25 mouse cellular contexts compared by ENCODE assay signal in genomic region chr4:13192202-13192601, GRCm38 (mm10).
DNase-seq lines count a peak whose midpoint lies in the region; ATAC-seq and TF ChIP-seq lines count a peak whose summit lies in the region.
"Had no signal": no experiment of that assay in that cellular context is flagged by ENCODE, and none has a peak within 500 bp of the region (broad histone marks: within the 10 kb centered on the region; RNA-seq: fewer than 3 reads in every experiment).

No protein-coding gene starts in this region.

- peaks cover 9% of the 10 kb centered on the region; the same call in 1 of the 2 replicates for H3K4me1 ChIP-seq in cerebellum, adult 2 months (ENCODE audit: control insufficient read depth, insufficient read depth, low read length)
- 0 out of 4 replicates have a peak, but pooled peaks cover 0 to 2% of the 10 kb centered on the region in 2 experiments for H3K4me1 ChIP-seq in CH12.LX (ENCODE audit: control insufficient read depth in 1 of 2, insufficient read depth in 2 of 2)
- H3K4me1 ChIP-seq in forebrain, embryonic 12.5 days = no peaks in the 10 kb centered on the region
- H3K4me1 ChIP-seq in forebrain, embryonic 10.5 days = no peaks in the 10 kb centered on the region
- no peaks in the 10 kb centered on the region for H3K4me1 ChIP-seq in forebrain, embryonic 13.5 days
- H3K4me1 ChIP-seq: embryonic facial prominence, embryonic 13.5 days; hindbrain, embryonic 13.5 days; limb, embryonic 15.5 days; midbrain, embryonic 15.5 days; neural tube, embryonic 15.5 days had no signal

- H3K9ac ChIP-seq in CH12.LX (ENCODE audit: insufficient read depth, low read depth) = no peak overlapping the region
- no peak overlapping the region for H3K9ac ChIP-seq in forebrain, embryonic 12.5 days
- no peak overlapping the region for H3K9ac ChIP-seq in forebrain, embryonic 13.5 days
- H3K9ac ChIP-seq: embryonic facial prominence, embryonic 13.5 days; hindbrain, embryonic 13.5 days; limb, embryonic 15.5 days; midbrain, embryonic 15.5 days; neural tube, embryonic 15.5 days had no signal

- H3K27me3 ChIP-seq in cerebellum, adult 2 months (ENCODE audit: control insufficient read depth, insufficient read depth, low read length) = no peaks in the 10 kb centered on the region
- no peaks in the 10 kb centered on the region for H3K27me3 ChIP-seq in CH12.LX (replicated peaks)
- H3K27me3 ChIP-seq in forebrain, embryonic 12.5 days = no peaks in the 10 kb centered on the region
- no peaks in the 10 kb centered on the region for H3K27me3 ChIP-seq in forebrain, embryonic 10.5 days (ENCODE audit: poor library complexity, severe bottlenecking)
- no peaks in the 10 kb centered on the region for H3K27me3 ChIP-seq in forebrain, embryonic 13.5 days
- H3K27me3 ChIP-seq: embryonic facial prominence, embryonic 13.5 days; hindbrain, embryonic 13.5 days; limb, embryonic 15.5 days; midbrain, embryonic 15.5 days; neural tube, embryonic 15.5 days; Patski had no signal

- no peak for TF ChIP-seq CTCF in cerebellum, adult 2 months (IDR thresholded peaks at IDR 0.05; ENCODE audit: borderline replicate concordance, insufficient read depth, low read depth, low read length)
- no peak for TF ChIP-seq CTCF in CH12.LX (conservative IDR thresholded peaks at IDR 0.05 in 1 of 2, IDR thresholded peaks at IDR 0.05 in 1 of 2; ENCODE audit: low read depth in 2 of 2, low read length in 2 of 2)

- dilution Hi-C loops in CH12.LX (cut with MboI; ENCODE audit: extremely low pct_ligation_motif_present, extremely low pct_unique_long_range_greater_than_20kb, low sequenced_read_pairs) = no loop called here

- 22% methylated on average over 3 of the region's 3 CpGs for WGBS in cerebellum, adult 2 months
- 89% methylated on average over 3 of the region's 3 CpGs for WGBS in forebrain, embryonic 12.5 days
- 89% methylated on average over 3 of the region's 3 CpGs for WGBS in forebrain, embryonic 10.5 days
- 84% methylated on average over 3 of the region's 3 CpGs for WGBS in forebrain, embryonic 13.5 days

- H3K4me2 ChIP-seq in CH12.LX (ENCODE audit: insufficient read depth, low read depth, poor library complexity, severe bottlenecking) = peak overlapping the region; percentile 24; the same call in 1 of the 2 replicates
- no peak overlapping the region for H3K4me2 ChIP-seq in forebrain, embryonic 12.5 days
- no peak overlapping the region for H3K4me2 ChIP-seq in forebrain, embryonic 13.5 days
- H3K4me2 ChIP-seq: embryonic facial prominence, embryonic 13.5 days; hindbrain, embryonic 13.5 days; limb, embryonic 15.5 days; midbrain, embryonic 15.5 days; neural tube, embryonic 15.5 days had no signal

- TF ChIP-seq EP300 in CH12.LX (IDR thresholded peaks at IDR 0.05; ENCODE audit: low read length) = no peak

- in situ Hi-C loops in CH12.LX (cut with MboI; ENCODE audit: low pct_ligation_motif_present, low pct_unique_long_range_greater_than_20kb, low sequenced_read_pairs) = no loop called here

- H3K9me3 ChIP-seq in CH12.LX (replicated peaks; ENCODE audit: low read length) = no peaks in the 10 kb centered on the region
- H3K9me3 ChIP-seq in forebrain, embryonic 12.5 days = no peaks in the 10 kb centered on the region
- no peaks in the 10 kb centered on the region for H3K9me3 ChIP-seq in forebrain, embryonic 10.5 days
- H3K9me3 ChIP-seq in forebrain, embryonic 13.5 days (replicated peaks) = no peaks in the 10 kb centered on the region
- H3K9me3 ChIP-seq: embryonic facial prominence, embryonic 13.5 days; hindbrain, embryonic 13.5 days; limb, embryonic 15.5 days; midbrain, embryonic 15.5 days; neural tube, embryonic 15.5 days had no signal

- H3K4me3 ChIP-seq in cerebellum, adult 2 months (replicated peaks; ENCODE audit: insufficient read depth, low read depth, low read length) = no peak overlapping the region
- no peak overlapping the region for H3K4me3 ChIP-seq in CH12.LX (replicated peaks in 1 of 3; ENCODE audit: low read depth in 2 of 3, low read length in 2 of 3, poor library complexity in 1 of 3)
- no peak overlapping the region for H3K4me3 ChIP-seq in forebrain, embryonic 12.5 days (replicated peaks)
- H3K4me3 ChIP-seq in forebrain, embryonic 10.5 days = no peak overlapping the region
- H3K4me3 ChIP-seq in forebrain, embryonic 13.5 days = no peak overlapping the region
- H3K4me3 ChIP-seq: embryonic facial prominence, embryonic 13.5 days; hindbrain, embryonic 13.5 days; limb, embryonic 15.5 days; midbrain, embryonic 15.5 days; neural tube, embryonic 15.5 days had no signal

- H3K36me3 ChIP-seq in CH12.LX (replicated peaks in 1 of 2; ENCODE audit: control insufficient read depth in 1 of 2, insufficient read depth in 1 of 2, low read length in 1 of 2) = no peaks in the 10 kb centered on the region
- H3K36me3 ChIP-seq in forebrain, embryonic 12.5 days (replicated peaks) = no peaks in the 10 kb centered on the region
- no peaks in the 10 kb centered on the region for H3K36me3 ChIP-seq in forebrain, embryonic 10.5 days (replicated peaks)
- H3K36me3 ChIP-seq in forebrain, embryonic 13.5 days (ENCODE audit: poor library complexity, severe bottlenecking) = no peaks in the 10 kb centered on the region
- H3K36me3 ChIP-seq: embryonic facial prominence, embryonic 13.5 days; hindbrain, embryonic 13.5 days; limb, embryonic 15.5 days; midbrain, embryonic 15.5 days; neural tube, embryonic 15.5 days had no signal

- no peaks in the 10 kb centered on the region for H3K79me2 ChIP-seq in CH12.LX (replicated peaks; ENCODE audit: control insufficient read depth, extremely low read depth, insufficient read depth, poor library complexity, severe bottlenecking)

- no peak overlapping the region for H3K27ac ChIP-seq in cerebellum, adult 2 months (ENCODE audit: insufficient read depth, low read length)
- H3K27ac ChIP-seq in CH12.LX (ENCODE audit: insufficient read depth, low read depth) = no peak overlapping the region
- no peak overlapping the region for H3K27ac ChIP-seq in forebrain, embryonic 12.5 days
- no peak overlapping the region for H3K27ac ChIP-seq in forebrain, embryonic 10.5 days
- H3K27ac ChIP-seq in forebrain, embryonic 13.5 days = no peak overlapping the region
- H3K27ac ChIP-seq: embryonic facial prominence, embryonic 13.5 days; hindbrain, embryonic 13.5 days; limb, embryonic 15.5 days; midbrain, embryonic 15.5 days; neural tube, embryonic 15.5 days had no signal

- TF ChIP-seq POLR2A in cerebellum, adult 2 months (IDR thresholded peaks at IDR 0.05; ENCODE audit: borderline replicate concordance, insufficient read depth, low read length) = no peak
- TF ChIP-seq POLR2A in CH12.LX (IDR thresholded peaks at IDR 0.05; ENCODE audit: low read depth, low read length) = no peak

- peak; percentile 33 to 57 for DNase-seq in cerebellum, adult 2 months
- no peak for DNase-seq in cerebellum, adult 11-12 months
- DNase-seq in CH12.LX (ENCODE audit: extremely low read depth) = no peak
- peak; percentile 20 for DNase-seq in cerebellum, adult 9-11 months
- no peak for DNase-seq in forebrain, embryonic 10.5 days (ENCODE audit: extremely low spot score, low spot score)
- DNase-seq: adrenal gland, adult 2 months; embryo, embryonic 11 days; gastrocnemius, postnatal 36 days; kidney, adult 11 months; layer of hippocampus, adult 9-11 months; left cerebral cortex, postnatal 4 days; right cerebral cortex, adult 18-20 months; right cerebral cortex, postnatal 4 days; thymus, adult 2 months had no signal

- ATAC-seq in granulocyte monocyte progenitor cell, adult 5-6 weeks (replicated peaks; ENCODE audit: poor library complexity, severe bottlenecking) = peak; percentile 93
- no peak for ATAC-seq in forebrain, embryonic 12.5 days (ENCODE audit: low FRiP score)
- ATAC-seq in forebrain, embryonic 13.5 days = no peak
- ATAC-seq: CD4-positive, CD25-positive, alpha-beta regulatory T cell, adult 4 months; forebrain, embryonic 16.5 days; midbrain, embryonic 15.5 days; Patski had no signal

- TF ChIP-seq RAD21 in CH12.LX (IDR thresholded peaks at IDR 0.05; ENCODE audit: low read depth, low read length) = no peak

TF ChIP-seq in CH12.LX, 34 proteins besides CTCF, POLR2A, EP300 and RAD21:
- TF ChIP-seq IRF4 (IDR thresholded peaks at IDR 0.05; ENCODE audit: low read depth, low read length) = no peak
- TF ChIP-seq USF1 (IDR thresholded peaks at IDR 0.05; ENCODE audit: low read depth, low read length) = no peak
- TF ChIP-seq ETS1 (conservative IDR thresholded peaks at IDR 0.05; ENCODE audit: low read depth, low read length) = no peak
- TF ChIP-seq E2F4 (IDR thresholded peaks at IDR 0.05; ENCODE audit: insufficient replicate concordance, low read depth, low read length) = no peak
- no peak for TF ChIP-seq MAX (IDR thresholded peaks at IDR 0.05; ENCODE audit: low read length)
- no peak for TF ChIP-seq KAT2A (IDR thresholded peaks at IDR 0.05; ENCODE audit: insufficient replicate concordance, low read length)
- TF ChIP-seq MXI1 (IDR thresholded peaks at IDR 0.05; ENCODE audit: low read depth, low read length) = no peak
- TF ChIP-seq SMC3 (IDR thresholded peaks at IDR 0.05; ENCODE audit: low read depth, low read length) = no peak
- no peak for TF ChIP-seq MEF2A (IDR thresholded peaks at IDR 0.05; ENCODE audit: borderline replicate concordance, low read depth, low read length)
- no peak for TF ChIP-seq MAZ (IDR thresholded peaks at IDR 0.05; ENCODE audit: low read depth, low read length)
- TF ChIP-seq JUN (IDR thresholded peaks at IDR 0.05; ENCODE audit: insufficient read depth, low read depth, low read length) = no peak
- TF ChIP-seq USF2 (conservative IDR thresholded peaks at IDR 0.05; ENCODE audit: low read depth, low read length) = no peak
- TF ChIP-seq RCOR1 (conservative IDR thresholded peaks at IDR 0.05; ENCODE audit: low read depth, low read length) = no peak
- no peak for TF ChIP-seq TCF12 (IDR thresholded peaks at IDR 0.05; ENCODE audit: low read depth, low read length)
- TF ChIP-seq TBP (conservative IDR thresholded peaks at IDR 0.05; ENCODE audit: low read depth, low read length) = no peak
- no peak for TF ChIP-seq ELF1 (IDR thresholded peaks at IDR 0.05; ENCODE audit: low read depth, low read length)
- TF ChIP-seq ZC3H11A (IDR thresholded peaks at IDR 0.05; ENCODE audit: low read depth, low read length) = no peak
- no peak for TF ChIP-seq PAX5 (IDR thresholded peaks at IDR 0.05; ENCODE audit: low read length)

Comparison
In these comparisons a context has a peak if more than half of its experiments do, and no peak if none do; other contexts are left out.
1. DNase-seq: peak in cerebellum, adult 2 months (2 of 2) and cerebellum, adult 9-11 months (single experiment); none in cerebellum, adult 11-12 months (single experiment), CH12.LX (single experiment) and forebrain, embryonic 10.5 days (single experiment).